Mouse (Mus musculus) cerebellum, adult 11-12 months (tissue): ENCODE measurements at regions not wholly inside any gene's neighbourhood (a gene's known extent, or its start where the extent isn't known, plus 50 kb on each side); places are given as distances from the start of the nearest gene placed in this dataset.

ENCODE experiments used
- DNase-seq: peaks from one replicate; pipeline ENCODE4 v3.0.0; 2022

GRCm38 (mm10) chr16:29964563-29964962 lies 99.6 kb upstream of the Hes1 start:
- no peak for DNase-seq

GRCm38 (mm10) chr16:29968743-29969142 lies 95.4 kb upstream of the Hes1 start:
- DNase-seq, result no peak

DNA sequence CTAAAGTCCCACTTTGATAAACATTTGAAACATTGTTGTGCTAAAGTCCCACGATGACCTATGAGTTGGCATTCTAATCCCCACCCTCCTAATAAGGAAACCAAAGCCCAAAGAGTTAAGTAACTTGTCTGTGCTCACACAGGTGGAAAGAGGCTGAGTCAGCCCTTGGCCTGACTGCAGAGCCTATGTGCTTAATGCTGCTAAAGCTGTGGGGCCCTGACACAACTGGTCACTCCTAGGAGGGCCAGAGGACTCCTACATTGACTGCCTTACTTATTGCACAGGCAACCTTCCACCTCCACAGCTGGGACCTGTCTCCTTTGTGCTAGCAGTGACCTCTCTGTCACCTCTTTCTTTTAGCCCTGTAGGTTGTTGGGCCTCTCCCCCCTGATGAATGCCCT lies 91.4 kb upstream of the Hes1 start:
- no peak for DNase-seq

DNA sequence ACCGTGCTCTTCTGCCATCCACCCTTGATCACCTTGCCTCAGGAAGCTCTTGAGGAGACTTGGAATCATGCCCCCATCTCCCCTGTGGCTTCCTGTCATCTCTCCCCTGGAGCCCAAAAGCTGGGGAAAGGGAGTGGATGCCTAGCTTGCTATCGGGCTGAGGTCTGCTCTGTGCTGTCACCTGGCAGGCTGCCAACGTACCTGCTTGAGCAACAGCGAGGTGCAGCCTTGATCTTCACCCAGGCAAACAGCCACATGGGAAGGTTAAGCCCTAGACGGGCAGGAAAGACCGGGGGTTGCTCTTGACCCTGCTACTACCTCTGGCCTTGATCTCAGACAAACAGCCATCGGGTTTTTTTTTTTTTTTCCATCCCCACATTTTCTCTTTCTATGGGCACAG lies 90.9 kb upstream of the Hes1 start:
- no peak for DNase-seq

DNA sequence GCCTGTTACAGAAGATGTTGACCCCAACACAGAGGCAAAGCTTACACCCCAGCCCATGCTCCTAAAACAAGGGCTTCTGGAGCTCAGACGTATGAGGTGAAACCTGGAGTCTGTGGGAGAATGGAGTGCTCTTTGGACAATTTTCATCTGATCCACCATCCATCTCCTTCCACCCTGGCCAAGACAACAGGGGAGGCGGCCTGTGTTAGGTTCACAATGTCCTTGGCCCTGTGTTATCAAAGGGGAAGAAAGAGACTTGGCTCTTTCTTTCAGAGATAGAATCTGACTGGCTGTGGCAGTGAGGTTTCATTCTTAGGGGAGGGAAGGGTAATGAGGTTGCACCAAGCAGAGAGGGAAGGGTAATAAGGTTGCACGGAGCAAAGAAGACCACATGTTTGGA lies 88.4 kb upstream of the Hes1 start:
- no peak for DNase-seq

DNA sequence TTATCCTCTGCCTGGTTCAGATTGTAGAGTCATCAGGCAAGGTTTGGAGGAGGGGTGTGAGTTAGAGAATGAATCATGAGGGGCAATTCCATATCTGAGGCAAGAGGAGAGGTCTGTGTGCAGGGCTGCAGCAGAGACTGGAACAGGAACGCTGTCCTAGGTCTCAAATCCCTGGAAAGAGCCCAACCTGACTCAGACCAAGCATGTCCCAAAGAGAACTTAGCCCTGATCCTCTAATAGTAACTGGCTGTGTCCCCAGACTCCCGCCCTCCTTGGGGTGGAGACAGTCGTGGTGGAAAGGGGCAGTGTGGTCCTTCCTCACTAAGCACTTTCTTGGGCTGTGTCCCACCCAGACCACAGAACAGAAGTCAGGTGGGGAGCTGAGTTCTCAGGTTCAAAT lies 87.2 kb upstream of the Hes1 start:
- no peak for DNase-seq

GRCm38 (mm10) chr16:29977711-29978110 lies 86.5 kb upstream of the Hes1 start:
- DNase-seq, result no peak

DNA sequence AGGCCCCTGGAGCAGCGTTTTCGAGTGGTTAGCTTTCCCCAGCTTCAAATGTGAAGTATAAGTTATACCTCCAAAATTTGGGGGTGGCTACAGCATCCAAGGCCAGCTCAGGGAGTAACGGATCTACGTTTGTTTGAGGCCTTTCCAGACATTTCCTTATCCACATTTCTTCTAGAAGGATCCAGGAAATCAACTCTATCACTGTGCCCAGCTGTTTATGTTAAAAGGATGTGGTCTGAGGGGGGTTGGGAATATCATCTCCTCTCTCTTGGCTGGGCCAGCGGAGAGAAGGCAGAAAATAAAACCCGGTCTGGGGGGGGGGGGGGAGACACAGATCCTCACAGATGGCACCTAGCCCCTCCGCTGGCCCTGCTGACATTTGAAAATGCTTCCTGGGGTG lies 85.1 kb upstream of the Hes1 start:
- DNase-seq, result no peak

DNA sequence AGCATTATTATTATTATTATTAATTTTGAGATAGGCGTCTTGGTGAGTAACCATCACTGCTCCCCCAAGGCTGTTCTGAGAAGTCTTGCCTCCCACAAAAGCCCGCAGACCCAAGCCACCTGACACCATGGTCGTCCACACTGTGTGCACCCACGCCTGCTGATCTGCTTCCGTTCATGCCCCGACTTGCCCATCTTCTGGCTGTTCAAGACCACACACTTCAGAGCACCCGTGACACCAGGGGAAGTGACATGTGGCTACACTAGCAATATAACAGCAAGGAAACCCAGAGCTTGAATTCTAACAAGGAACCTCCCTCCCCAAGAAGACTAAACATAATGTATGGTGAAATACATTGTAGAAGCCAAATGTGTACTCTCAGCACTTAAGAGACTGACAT lies 82.6 kb upstream of the Hes1 start:
- DNase-seq, result no peak

DNA sequence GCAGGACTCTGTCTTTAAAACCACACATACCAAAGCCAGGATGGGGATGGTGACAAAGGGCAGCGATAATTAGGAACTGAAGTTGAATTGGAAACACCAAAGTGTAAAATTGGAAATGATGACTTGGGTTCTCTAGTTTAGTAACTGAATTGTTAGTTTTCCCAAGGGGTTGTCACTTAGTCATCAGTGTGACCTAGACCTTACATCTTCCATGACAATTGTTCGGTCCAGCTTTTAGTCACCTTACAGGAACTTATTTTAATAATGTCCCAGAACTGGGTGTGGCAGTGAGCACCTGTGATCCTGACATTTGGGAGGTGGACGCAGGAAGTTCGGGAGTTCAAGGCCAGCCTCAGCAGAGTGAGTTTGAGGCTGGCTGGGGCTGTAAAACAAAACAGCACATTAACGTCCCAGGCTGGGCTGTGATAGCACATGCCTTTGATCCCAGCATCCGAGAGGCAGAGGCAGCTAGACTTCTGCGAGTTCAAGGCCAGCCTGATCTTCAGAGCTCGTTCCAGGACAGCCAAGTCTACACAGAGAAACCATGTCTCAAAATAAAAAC lies 81.9 kb upstream of the Hes1 start:
- no peak for DNase-seq

DNA sequence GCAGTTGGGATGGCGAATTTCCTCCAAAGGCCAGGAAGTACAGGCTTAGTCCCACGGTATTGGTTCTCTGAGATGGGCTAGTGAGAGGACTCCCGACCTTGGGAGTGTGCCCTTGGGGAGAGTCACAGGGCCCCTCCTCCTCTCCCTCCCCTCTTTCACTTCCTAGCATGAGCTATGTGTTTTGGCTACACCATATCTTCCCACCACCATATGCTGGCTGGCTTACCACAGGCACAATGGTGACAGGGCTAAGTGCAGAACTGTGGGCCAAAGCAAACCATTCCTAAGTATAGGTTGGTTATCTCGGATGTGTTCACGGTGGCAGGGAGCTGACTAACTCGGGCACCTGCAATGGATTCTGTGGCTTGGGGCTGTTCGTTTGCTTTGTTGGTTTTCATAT lies 81.0 kb upstream of the Hes1 start:
- no peak for DNase-seq

DNA sequence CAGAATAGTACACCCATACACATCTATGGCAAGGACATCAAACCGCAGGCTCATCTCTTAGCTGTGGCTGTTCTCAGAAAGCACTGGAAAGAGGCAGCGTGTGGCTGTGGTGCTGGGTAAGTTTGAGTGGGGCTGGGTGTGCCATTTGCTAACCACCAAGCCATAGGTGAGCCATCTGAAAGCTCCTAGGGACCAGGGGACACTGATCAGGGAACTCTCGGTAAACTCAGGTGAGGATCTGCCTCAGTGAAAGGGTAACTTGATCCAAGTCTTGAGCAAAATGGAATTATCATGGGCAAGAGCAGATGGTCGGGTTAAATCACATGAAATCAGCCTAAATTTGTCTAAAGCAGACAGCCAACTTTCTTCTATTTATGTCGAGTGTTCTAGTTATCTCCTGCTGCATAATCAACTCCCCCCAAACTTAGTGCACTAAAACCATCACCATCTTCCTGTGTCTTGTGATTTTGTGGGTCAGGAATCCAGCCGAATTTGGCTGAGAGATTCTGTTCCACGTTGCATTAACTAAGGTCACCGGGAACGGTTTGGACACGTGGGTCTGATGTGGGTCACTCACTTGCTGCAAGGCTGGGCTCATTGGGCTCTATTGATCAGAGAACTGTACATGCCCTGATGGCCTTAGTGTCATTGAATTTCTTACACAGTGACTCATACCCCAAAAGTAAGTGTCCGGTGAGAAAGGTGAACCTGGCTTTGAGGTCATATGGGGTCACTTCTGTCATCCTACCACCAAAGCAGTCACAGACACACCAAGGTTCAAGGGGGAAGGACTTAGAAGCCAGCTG lies 78.9 kb upstream of the Hes1 start:
- DNase-seq, result no peak

DNA sequence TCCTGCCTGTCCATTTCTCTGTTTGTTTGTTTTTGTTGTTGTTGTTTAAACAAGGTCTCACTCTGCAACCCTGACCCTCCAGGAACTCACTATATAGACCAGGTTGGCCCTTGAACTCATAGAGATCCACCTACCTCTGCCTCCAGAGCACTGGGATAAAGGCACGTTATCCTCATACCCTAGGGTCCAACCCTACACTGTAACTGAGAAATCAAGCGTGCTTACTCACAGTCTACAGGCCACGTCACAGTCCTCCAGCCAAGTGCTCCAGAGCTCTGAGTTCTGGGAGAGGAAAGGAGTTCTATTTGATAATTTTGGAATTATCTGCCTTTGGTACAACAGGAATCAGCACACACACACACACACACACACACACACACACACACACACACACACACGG lies 76.6 kb upstream of the Hes1 start:
- DNase-seq, result no peak

- no peak for DNase-seq
Measured at GRCm38 (mm10) chr16:29987999-29988398, 76.2 kb upstream of the Hes1 start.

- no peak for DNase-seq
Measured at GRCm38 (mm10) chr16:29989308-29989707, 74.9 kb upstream of the Hes1 start.

DNA sequence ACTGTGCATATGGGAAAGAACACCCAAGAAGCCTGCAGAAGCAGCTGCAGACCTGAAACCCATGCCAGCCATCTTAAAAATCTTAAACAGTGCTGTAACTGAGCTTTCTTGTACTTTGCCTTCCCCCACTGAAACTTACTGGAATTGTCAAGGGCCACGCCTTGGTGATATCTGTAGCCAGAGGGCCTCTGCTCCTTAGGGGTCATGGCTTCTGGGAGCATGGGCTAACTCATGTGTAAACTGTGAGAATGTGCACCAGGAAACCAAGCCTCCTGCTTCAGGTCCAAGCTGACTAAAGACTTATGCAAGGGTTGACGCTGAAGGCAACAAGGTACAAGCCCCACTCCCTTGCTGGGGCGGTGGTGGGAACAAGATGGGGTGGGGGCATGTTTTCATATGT lies 73.8 kb upstream of the Hes1 start:
- DNase-seq, result no peak

- DNase-seq, result no peak
Measured at GRCm38 (mm10) chr16:29990795-29991587, 73.2 kb upstream of the Hes1 start.

GRCm38 (mm10) chr16:29991876-29992380 lies 72.3 kb upstream of the Hes1 start:
- no peak for DNase-seq

DNA sequence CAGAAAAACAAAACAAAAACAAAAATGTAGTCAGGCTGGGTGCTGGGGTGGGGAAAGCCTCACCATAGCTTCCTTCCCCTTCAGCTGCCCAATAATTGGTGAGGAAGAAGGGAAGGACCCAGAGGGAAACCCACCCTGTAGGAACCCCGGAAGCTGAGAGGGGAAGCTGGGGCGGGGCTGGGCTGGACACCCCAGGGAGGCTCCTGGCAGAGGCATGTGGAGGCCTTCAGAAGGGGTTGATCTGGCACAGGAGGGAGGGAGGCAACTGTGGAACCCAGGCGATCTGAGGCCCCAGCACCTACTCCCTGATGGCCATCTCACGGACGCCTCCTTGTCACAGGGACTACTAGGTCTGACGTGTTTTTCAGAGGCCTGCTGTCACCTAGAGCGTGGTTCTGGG lies 71.1 kb upstream of the Hes1 start:
- no peak for DNase-seq

GRCm38 (mm10) chr16:29993535-29993934 lies 70.6 kb upstream of the Hes1 start:
- no peak for DNase-seq

DNA sequence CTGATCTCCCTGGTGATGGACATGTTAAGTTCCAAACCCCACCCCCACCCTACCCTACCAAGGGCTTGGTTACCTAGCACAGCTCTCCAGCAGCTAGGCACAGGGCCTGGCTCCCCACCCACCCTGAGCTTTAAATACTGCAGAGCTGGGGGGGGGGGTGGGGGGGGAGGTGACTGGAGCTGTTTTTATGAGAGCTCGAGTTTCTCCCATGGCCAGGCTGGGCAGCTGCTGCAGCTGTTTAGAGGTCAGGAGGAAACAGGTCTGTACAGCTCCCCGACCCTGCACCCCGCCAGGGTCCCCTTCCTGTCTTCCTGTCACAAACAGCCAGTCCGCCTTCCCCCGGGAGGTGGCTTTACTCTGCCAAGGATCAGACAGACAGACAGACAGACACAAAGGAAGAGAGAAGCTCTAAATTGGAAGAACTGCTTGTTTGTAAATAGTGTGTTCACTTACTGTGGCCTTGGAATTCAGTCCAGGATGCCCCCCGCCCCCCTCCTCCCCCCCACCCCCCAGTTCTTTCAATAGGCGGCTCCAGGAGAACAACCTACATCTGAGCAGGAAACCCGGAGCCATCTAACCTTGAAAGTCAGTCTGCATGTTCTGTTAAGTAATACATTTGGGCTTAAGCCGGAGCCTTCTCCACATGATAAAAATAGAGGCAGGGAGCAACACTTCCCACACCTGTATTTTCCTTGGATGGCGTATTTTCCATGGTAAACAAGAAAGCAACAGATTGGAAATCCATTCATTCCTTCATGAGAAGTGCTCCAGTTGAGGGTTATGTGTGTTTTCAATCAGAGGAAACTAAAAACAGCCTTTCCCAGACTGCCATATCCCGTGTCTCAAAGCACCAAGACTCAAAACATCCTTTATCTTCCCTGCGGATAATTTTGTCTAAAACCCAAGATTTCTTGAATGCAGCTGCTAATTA lies 67.8 kb upstream of the Hes1 start:
- DNase-seq, result no peak

DNA sequence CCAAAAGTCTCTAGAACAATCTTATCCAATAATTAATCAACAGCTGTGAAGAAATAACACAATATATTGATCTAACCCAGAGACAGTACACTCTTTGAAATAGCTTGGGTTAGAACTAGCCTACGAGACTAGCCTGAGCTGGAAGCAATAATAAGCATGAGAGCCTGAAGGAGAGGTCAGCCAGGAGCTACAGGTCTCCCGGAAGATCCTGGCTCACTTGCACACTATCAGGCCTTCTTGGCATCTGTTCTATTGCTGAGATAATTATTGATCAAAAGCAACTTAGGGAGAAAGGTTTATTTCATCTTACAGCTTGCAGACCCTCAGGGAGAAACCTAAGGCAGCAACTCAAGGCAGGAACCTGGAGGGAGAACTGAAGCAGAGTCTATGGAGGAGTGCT lies 64.0 kb upstream of the Hes1 start:
- DNase-seq, result no peak

DNA sequence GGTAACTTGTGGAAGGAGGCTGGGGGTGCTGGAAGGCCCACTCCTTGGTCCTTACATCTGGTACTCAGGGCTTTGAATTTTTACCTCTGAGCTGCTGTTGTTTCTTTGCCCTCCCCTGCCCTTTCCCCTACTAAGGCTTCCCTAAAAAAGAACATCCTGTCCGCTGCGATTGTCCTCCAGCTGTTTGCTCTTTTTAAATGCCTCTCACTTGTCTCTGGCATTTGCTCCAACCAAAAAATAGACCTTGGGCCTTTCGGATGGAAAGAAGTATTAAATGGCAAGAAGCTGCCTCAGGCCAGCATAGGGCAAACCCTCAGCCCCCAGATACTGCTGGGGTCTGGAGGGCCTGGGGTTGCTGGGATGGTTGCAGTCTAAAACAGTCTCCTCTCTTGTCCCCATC lies 59.1 kb upstream of the Hes1 start:
- DNase-seq, result no peak
